Mouse (Mus musculus): ENCODE measurements around the gene Card10. TPM values are rescaled to one million over a fixed set of nuclear protein-coding genes. Genes with fewer than 3 reads are reported as not detected.
A peak's percentile ranks its signal among the peaks of the same experiment; 100 is the strongest.

Card10 gene
- polyA plus RNA-seq, 2 experiments: 1.1 to 2.2 TPM

DNA sequence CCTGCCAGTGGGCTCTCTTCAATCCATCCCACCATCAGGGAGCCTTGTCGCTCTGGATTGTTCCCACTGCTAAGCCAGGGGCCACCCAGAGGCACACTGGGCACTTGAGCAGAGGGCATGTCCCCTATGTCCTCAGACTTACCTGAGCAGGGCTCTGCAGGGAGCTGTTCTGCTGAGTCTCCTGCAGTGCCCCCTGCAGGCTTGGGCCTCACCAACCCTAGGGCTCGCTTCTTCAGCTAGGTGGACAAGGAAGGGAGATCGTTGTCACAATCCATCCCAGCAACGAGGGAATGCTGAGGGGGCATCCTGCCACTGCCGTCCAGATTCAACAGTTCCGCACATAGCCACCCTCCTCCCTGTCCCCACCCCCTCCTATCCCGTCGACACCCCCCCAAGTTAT lies 23.6 kb downstream of the Card10 start:
- Histone ChIP-seq H3K9me3 (ENCODE audit: control insufficient read depth, low read length) (no peaks in the 10 kb centered on the region), H3K4me2 (ENCODE audit: low read depth) (no peak overlapping the region), H3K27ac (no peak overlapping the region), H3K9ac (replicated peaks) (no peak overlapping the region), H3K4me3 (ENCODE audit: insufficient read depth in 1 of 2, low read depth in 2 of 2, low read length in 2 of 2) (no peak overlapping the region), H3K36me3 (replicated peaks; ENCODE audit: control insufficient read depth, insufficient read depth, low read depth) (no peaks in the 10 kb centered on the region), H3K27me3 (ENCODE audit: control insufficient read depth, insufficient read depth, low read length) (no peaks in the 10 kb centered on the region), H3K4me1 (replicated peaks; ENCODE audit: control insufficient read depth in 2 of 2, insufficient read depth in 2 of 2, low read length in 1 of 2) (peaks cover 0 to 3% of the 10 kb centered on the region in 2 experiments; a peak in 1 of 4 replicates)
- TF ChIP-seq CTCF (IDR thresholded peaks at IDR 0.05; ENCODE audit: low read depth): peak; percentile 62
- no peak for TF ChIP-seq EP300 (IDR thresholded peaks at IDR 0.05; ENCODE audit: low read depth)
- DNase-seq (ENCODE audit: low read depth in 3 of 3, low spot score in 3 of 3) (no peak), ATAC-seq (ENCODE audit: insufficient read depth) (no peak)
- WGBS (ENCODE audit: insufficient replicate concordance): 54% methylated on average over 8 of the region's 8 CpGs

- H3K36me3 ChIP-seq (replicated peaks; ENCODE audit: control insufficient read depth, insufficient read depth, low read depth): no peaks in the 10 kb centered on the region
- no peaks in the 10 kb centered on the region for H3K9me3 ChIP-seq (ENCODE audit: control insufficient read depth, low read length)
- H3K4me1 ChIP-seq (replicated peaks; ENCODE audit: control insufficient read depth in 2 of 2, insufficient read depth in 2 of 2, low read length in 1 of 2): peaks cover 0 to 6% of the 10 kb centered on the region in 2 experiments; a peak in 2 of 4 replicates
- DNase-seq (ENCODE audit: low read depth in 3 of 3, low spot score in 3 of 3) (peak; percentile 43 to 53 (median 44)), ATAC-seq (ENCODE audit: insufficient read depth) (0 out of 2 replicates have a peak, but pooled peaks have one; percentile 12)
- H3K9ac ChIP-seq (replicated peaks): no peak overlapping the region
- H3K4me2 ChIP-seq (ENCODE audit: low read depth): no peak overlapping the region
- no peak overlapping the region for H3K4me3 ChIP-seq (ENCODE audit: insufficient read depth in 1 of 2, low read depth in 2 of 2, low read length in 2 of 2)
- TF ChIP-seq CTCF (IDR thresholded peaks at IDR 0.05; ENCODE audit: low read depth): peak; percentile 90
- no peak for TF ChIP-seq EP300 (IDR thresholded peaks at IDR 0.05; ENCODE audit: low read depth)
- 56% methylated on average over 14 of the region's 15 CpGs for WGBS (ENCODE audit: insufficient replicate concordance)
- H3K27me3 ChIP-seq (ENCODE audit: control insufficient read depth, insufficient read depth, low read length): no peaks in the 10 kb centered on the region
- no peak overlapping the region for H3K27ac ChIP-seq
Measured at GRCm38 (mm10) chr15:78778077-78778870, 24.6 kb downstream of the Card10 start.

GRCm38 (mm10) chr15:78773290-78773729 lies 29.5 kb downstream of the Card10 start, which contains the start of gene Mfng:
Gene Mfng (minus strand): TSS chr15:78773475.
- DNase-seq (ENCODE audit: low read depth in 3 of 3, low spot score in 3 of 3) (peak; percentile 47 to 69 (median 62)), ATAC-seq (ENCODE audit: insufficient read depth) (peak; percentile 74)
- Histone ChIP-seq H3K4me2 (ENCODE audit: low read depth) (peak within 1 kb of the TSS; percentile 75), H3K9ac (replicated peaks) (peak within 1 kb of the TSS; percentile 41), H3K4me1 (replicated peaks; ENCODE audit: control insufficient read depth in 2 of 2, insufficient read depth in 2 of 2, low read length in 1 of 2) (peaks cover 0 to 7% of the 10 kb centered on the region in 2 experiments; a peak in 2 of 4 replicates), H3K27me3 (ENCODE audit: control insufficient read depth, insufficient read depth, low read length) (no peaks in the 10 kb centered on the region), H3K36me3 (replicated peaks; ENCODE audit: control insufficient read depth, insufficient read depth, low read depth) (no peaks in the 10 kb centered on the region), H3K9me3 (ENCODE audit: control insufficient read depth, low read length) (no peaks in the 10 kb centered on the region), H3K4me3 (ENCODE audit: insufficient read depth in 1 of 2, low read depth in 2 of 2, low read length in 2 of 2) (peak within 1 kb of the TSS; percentile 44 to 45), H3K27ac (no peak within 1 kb of the TSS)
- no peak for TF ChIP-seq CTCF (IDR thresholded peaks at IDR 0.05; ENCODE audit: low read depth)
- TF ChIP-seq EP300 (IDR thresholded peaks at IDR 0.05; ENCODE audit: low read depth): no peak
- WGBS (ENCODE audit: insufficient replicate concordance): 3% methylated on average over 11 of the region's 11 CpGs

- Histone ChIP-seq H3K36me3 (replicated peaks; ENCODE audit: control insufficient read depth, insufficient read depth, low read depth) (no peaks in the 10 kb centered on the region), H3K9me3 (ENCODE audit: control insufficient read depth, low read length) (no peaks in the 10 kb centered on the region), H3K4me2 (ENCODE audit: low read depth) (peak overlapping the region; percentile 75), H3K4me1 (replicated peaks; ENCODE audit: control insufficient read depth in 2 of 2, insufficient read depth in 2 of 2, low read length in 1 of 2) (peaks cover 0 to 7% of the 10 kb centered on the region in 2 experiments; a peak in 2 of 4 replicates), H3K27ac (no peak overlapping the region), H3K4me3 (ENCODE audit: insufficient read depth in 1 of 2, low read depth in 2 of 2, low read length in 2 of 2) (peak overlapping the region; percentile 44 to 45), H3K9ac (replicated peaks) (peak overlapping the region; percentile 41), H3K27me3 (ENCODE audit: control insufficient read depth, insufficient read depth, low read length) (no peaks in the 10 kb centered on the region)
- ATAC-seq (ENCODE audit: insufficient read depth): peak; percentile 5; the same call in 1 of the 2 replicates
- WGBS (ENCODE audit: insufficient replicate concordance): 7% methylated on average over 14 of the region's 14 CpGs
- TF ChIP-seq EP300 (IDR thresholded peaks at IDR 0.05; ENCODE audit: low read depth) (no peak), CTCF (IDR thresholded peaks at IDR 0.05; ENCODE audit: low read depth) (no peak)
- DNase-seq (ENCODE audit: low read depth in 3 of 3, low spot score in 3 of 3): no peak
Measured at GRCm38 (mm10) chr15:78772856-78773255, 30.0 kb downstream of the Card10 start.

DNA sequence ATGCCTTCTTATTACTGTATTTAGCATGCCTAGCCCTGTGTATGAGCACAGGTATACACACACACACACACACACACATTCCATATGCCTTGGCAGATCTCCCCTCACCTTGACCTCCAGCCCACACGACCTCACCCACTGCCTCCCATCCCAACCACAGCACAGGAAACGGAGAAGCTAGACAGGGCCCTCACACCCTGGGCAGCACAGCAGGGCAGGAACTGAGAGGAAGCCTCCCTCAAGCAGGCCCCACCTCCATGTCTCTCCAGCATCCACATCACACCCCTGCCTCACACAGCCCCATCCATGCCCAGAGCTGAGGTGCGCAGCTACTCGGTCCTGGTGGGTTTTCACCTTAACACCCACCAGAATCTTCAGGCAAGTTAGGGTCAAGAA lies 30.5 kb downstream of the Card10 start:
- DNase-seq (ENCODE audit: low read depth in 3 of 3, low spot score in 3 of 3) (no peak), ATAC-seq (ENCODE audit: insufficient read depth) (peak; percentile 57; the same call in 1 of the 2 replicates)
- TF ChIP-seq CTCF (IDR thresholded peaks at IDR 0.05; ENCODE audit: low read depth) (no peak), EP300 (IDR thresholded peaks at IDR 0.05; ENCODE audit: low read depth) (no peak)
- Histone ChIP-seq H3K9me3 (ENCODE audit: control insufficient read depth, low read length) (no peaks in the 10 kb centered on the region), H3K4me3 (ENCODE audit: insufficient read depth in 1 of 2, low read depth in 2 of 2, low read length in 2 of 2) (peak overlapping the region; percentile 44 to 45), H3K27me3 (ENCODE audit: control insufficient read depth, insufficient read depth, low read length) (no peaks in the 10 kb centered on the region), H3K27ac (no peak overlapping the region), H3K4me1 (replicated peaks; ENCODE audit: control insufficient read depth in 2 of 2, insufficient read depth in 2 of 2, low read length in 1 of 2) (peaks cover 0 to 7% of the 10 kb centered on the region in 2 experiments; a peak in 2 of 4 replicates), H3K4me2 (ENCODE audit: low read depth) (peak overlapping the region; percentile 75), H3K36me3 (replicated peaks; ENCODE audit: control insufficient read depth, insufficient read depth, low read depth) (no peaks in the 10 kb centered on the region), H3K9ac (replicated peaks) (no peak overlapping the region)
- WGBS (ENCODE audit: insufficient replicate concordance): 4% methylated on average over 4 of the region's 4 CpGs
